Mouse (Mus musculus): Measurements from ENCODE around the gene Prdm10.

DNA sequence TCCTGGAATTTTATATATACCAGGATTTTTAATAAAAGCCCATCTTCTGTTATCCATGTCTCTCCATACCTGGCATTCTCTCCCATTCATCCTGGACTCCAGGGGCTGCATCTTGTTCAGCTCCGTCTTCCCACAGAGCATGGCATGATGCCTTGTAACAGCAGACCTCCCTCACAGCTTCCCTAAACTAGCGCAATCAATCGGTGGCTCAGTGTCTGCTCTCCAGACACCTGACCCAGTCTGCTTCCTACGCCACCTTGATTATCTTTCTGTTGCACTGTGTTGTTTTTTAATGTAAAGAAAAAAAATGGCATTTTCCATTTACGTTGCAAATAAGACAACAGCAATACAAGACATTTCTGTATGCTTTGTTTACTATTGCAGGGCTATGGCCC is 36.4 kb upstream of the Prdm10 start:
- TF ChIP-seq GATA1 (IDR thresholded peaks at IDR 0.05; ENCODE audit: low read length) (no peak), TAL1 (IDR thresholded peaks at IDR 0.05; ENCODE audit: low read length) (no peak)
